Mouse (Mus musculus) lung, embryonic 16.5 days (tissue): ENCODE data around the gene Stk36. TPM values are rescaled to one million over a fixed set of nuclear protein-coding genes. Genes with fewer than 3 reads are reported as not detected.

Experiments
- ATAC-seq: fragments of 200-750 bp; cut with Nextera tagmentation; 2 replicates; pipeline ENCODE4 v1.8.0; 2017; ENCODE audit warnings: low read depth, mild to moderate bottlenecking, moderate library complexity
- H3K27ac ChIP-seq: fragments of 300-500 bp; sonication (generic); 2 replicates; pipeline ENCODE4 v1.5.1; 2014; ENCODE audit warnings: mild to moderate bottlenecking, control low read depth, low read length
- H3K27me3 ChIP-seq: fragments of 300-500 bp; sonication (generic); 2 replicates; pipeline ENCODE4 v1.6.1; 2014; ENCODE audit warnings: low read depth, low read length, mixed read lengths; ENCODE audit not compliant: control insufficient read depth, insufficient read depth
- H3K36me3 ChIP-seq: fragments of 300-500 bp; sonication (generic); 2 replicates; pipeline ENCODE4 v1.6.1; 2014; ENCODE audit warnings: low read length; ENCODE audit not compliant: control insufficient read depth, insufficient read depth
- H3K4me1 ChIP-seq: fragments of 300-500 bp; sonication (generic); replicated peaks from 2 replicates; pipeline ENCODE4 v1.6.1; 2014; ENCODE audit warnings: low read length, mixed read lengths; ENCODE audit not compliant: control insufficient read depth, insufficient read depth
- H3K4me2 ChIP-seq: fragments of 300-500 bp; sonication (generic); 2 replicates; pipeline ENCODE4 v1.6.1; 2014; ENCODE audit warnings: low read depth, low read length, control low read depth
- H3K4me3 ChIP-seq: fragments of 300-500 bp; sonication (generic); 2 replicates; pipeline ENCODE4 v1.5.1; 2014; ENCODE audit warnings: mild to moderate bottlenecking, low read length, control low read depth
- H3K9ac ChIP-seq: fragments of 300-500 bp; sonication (generic); 2 replicates; pipeline ENCODE4 v1.6.1; 2014; ENCODE audit warnings: low read length, control low read depth
- H3K9me3 ChIP-seq: fragments of 300-500 bp; sonication (generic); 2 replicates; pipeline ENCODE4 v1.6.1; 2016; ENCODE audit warnings: low read length; ENCODE audit not compliant: control insufficient read depth
- WGBS: fragments of 180-500 bp; shearing (Covaris S2); extraction: QIAGEN DNeasy Blood & Tissue Kit; methylation state at CpG from one replicate; pipeline ENCODE4 v1.1.7; 2014; 5-methylcytosine and 5-hydroxymethylcytosine counted together
- polyA plus RNA-seq: library from polyadenylated mRNA; unstranded; fragments of >200 nt; fragmentation: Nextera tagmentation; extraction: Ambion mirVana; gene quantifications from 2 replicates; pipeline ENCODE4 v1.2.1, GENCODE M21; 2015

Gene Stk36
- 9.6 and 10.1 TPM in 2 replicates for polyA plus RNA-seq

GRCm38 (mm10) chr1:74601267-74601962, at the start of gene Stk36, which contains the start of gene Rnf25:
TSS of gene Stk36 (plus strand) at chr1:74601445.
TSS of gene Rnf25 (minus strand) at chr1:74601397.
- Histone ChIP-seq H3K27ac (peak within 1 kb of the TSS; percentile 46; the same call in 1 of the 2 replicates), H3K9me3 (no peaks in the 10 kb centered on the region), H3K4me2 (peak within 1 kb of the TSS; percentile 83), H3K9ac (peak within 1 kb of the TSS; percentile 92), H3K36me3 (peaks cover 12% of the 10 kb centered on the region; the same call in 1 of the 2 replicates), H3K27me3 (no peaks in the 10 kb centered on the region), H3K4me1 (peaks cover 12% of the 10 kb centered on the region), H3K4me3 (peak within 1 kb of the TSS; percentile 90)
- WGBS: 7% methylated on average over 25 of the region's 25 CpGs
- peak; percentile 93 for ATAC-seq

DNA sequence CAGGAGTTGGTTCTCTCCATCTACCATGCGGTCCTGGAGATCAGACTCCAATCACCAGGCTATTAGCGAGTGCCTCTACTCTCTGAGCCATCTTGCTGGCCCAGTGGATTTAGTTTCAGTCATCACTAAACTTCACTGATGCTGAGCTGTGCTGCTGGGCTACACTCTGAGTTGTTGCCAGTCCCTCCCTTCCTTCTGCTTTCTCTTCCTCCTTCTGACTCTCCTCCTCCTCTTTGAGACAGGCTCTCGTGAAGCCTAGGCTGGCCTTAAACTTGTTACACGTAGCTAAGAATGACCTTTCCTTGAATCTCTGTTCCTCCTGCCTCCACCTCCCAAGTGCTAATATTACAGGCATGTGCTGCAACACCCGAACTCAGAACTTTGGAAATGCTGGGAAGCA, 42.2 kb upstream of the Stk36 start:
- H3K27ac ChIP-seq: no peak overlapping the region
- 77% methylated on average over 5 of the region's 5 CpGs for WGBS
- no peak overlapping the region for H3K4me3 ChIP-seq
- H3K9ac ChIP-seq: no peak overlapping the region
- no peak overlapping the region for H3K4me2 ChIP-seq
- ATAC-seq: no peak
- no peaks in the 10 kb centered on the region for H3K36me3 ChIP-seq
- no peaks in the 10 kb centered on the region for H3K4me1 ChIP-seq
- H3K27me3 ChIP-seq: no peaks in the 10 kb centered on the region
- H3K9me3 ChIP-seq: no peaks in the 10 kb centered on the region

GRCm38 (mm10) chr1:74565834-74566233, 35.4 kb upstream of the Stk36 start:
- Histone ChIP-seq H3K27ac (no peak overlapping the region), H3K9me3 (no peaks in the 10 kb centered on the region), H3K9ac (no peak overlapping the region), H3K4me2 (no peak overlapping the region), H3K27me3 (no peaks in the 10 kb centered on the region), H3K4me3 (no peak overlapping the region), H3K4me1 (no peaks in the 10 kb centered on the region), H3K36me3 (peaks cover 39% of the 10 kb centered on the region)
- no peak for ATAC-seq
- 96% methylated on average over 6 of the region's 6 CpGs for WGBS

DNA sequence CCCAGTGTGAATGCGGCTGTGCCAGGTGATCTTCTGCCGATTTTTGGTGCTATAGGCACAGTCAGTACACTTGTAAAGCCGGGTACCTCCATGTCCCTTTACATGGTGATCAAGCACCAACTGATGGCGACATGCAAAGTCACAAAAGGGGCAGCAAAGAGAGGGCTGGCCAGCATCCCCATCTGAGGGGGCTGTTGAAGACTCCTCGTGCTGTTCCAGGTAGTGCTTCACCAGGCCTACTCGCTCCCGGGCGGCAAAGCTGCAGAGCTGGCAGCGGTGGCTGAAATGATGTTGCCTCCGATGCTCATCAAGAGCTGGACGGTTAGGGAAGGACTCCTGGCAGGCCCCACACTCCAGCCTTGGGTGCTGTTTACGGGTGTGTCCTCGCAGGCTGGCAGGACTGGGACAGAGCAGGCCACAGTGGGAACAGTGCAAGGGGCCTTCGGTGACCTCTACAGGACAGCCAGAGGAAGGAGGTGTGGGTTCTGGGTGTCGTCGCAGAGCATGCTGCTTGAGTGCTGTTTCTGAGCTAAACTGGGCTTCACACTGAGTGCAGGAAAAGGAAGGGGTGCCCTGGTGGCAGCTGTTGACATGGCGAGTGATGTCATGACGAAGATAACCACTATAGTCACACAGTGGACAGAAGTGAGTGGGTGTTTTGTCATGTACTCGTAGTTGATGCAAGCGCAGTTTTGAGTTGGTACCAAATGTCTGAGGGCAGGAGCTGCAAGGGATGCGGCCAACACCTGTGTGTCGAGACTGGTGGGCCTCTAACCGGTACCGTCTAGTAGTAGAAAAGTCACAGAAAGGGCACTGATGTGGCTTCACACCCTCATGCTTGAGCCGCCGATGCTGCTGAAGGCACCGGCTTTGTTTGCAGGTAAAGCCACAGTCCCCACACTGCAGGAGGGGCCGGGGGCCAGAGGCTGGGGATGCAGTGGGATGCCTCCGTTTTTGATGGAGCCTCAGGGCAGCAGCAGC, 31.2 kb upstream of the Stk36 start:
- H3K4me1 ChIP-seq: no peaks in the 10 kb centered on the region
- H3K27ac ChIP-seq: no peak overlapping the region
- no peaks in the 10 kb centered on the region for H3K9me3 ChIP-seq
- WGBS: 90% methylated on average over 29 of the region's 29 CpGs
- H3K4me2 ChIP-seq: no peak overlapping the region
- H3K4me3 ChIP-seq: no peak overlapping the region
- H3K36me3 ChIP-seq: peaks cover 54% of the 10 kb centered on the region
- no peak overlapping the region for H3K9ac ChIP-seq
- H3K27me3 ChIP-seq: no peaks in the 10 kb centered on the region
- ATAC-seq: no peak

- Histone ChIP-seq H3K27me3 (no peaks in the 10 kb centered on the region), H3K4me3 (no peak overlapping the region), H3K27ac (no peak overlapping the region), H3K4me2 (no peak overlapping the region), H3K36me3 (peaks cover 16% of the 10 kb centered on the region), H3K9me3 (no peaks in the 10 kb centered on the region), H3K4me1 (peaks cover 11% of the 10 kb centered on the region), H3K9ac (no peak overlapping the region)
- 72% methylated on average over 3 of the region's 3 CpGs for WGBS
- no peak for ATAC-seq
Observed at GRCm38 (mm10) chr1:74582621-74583020, 18.6 kb upstream of the Stk36 start.

DNA sequence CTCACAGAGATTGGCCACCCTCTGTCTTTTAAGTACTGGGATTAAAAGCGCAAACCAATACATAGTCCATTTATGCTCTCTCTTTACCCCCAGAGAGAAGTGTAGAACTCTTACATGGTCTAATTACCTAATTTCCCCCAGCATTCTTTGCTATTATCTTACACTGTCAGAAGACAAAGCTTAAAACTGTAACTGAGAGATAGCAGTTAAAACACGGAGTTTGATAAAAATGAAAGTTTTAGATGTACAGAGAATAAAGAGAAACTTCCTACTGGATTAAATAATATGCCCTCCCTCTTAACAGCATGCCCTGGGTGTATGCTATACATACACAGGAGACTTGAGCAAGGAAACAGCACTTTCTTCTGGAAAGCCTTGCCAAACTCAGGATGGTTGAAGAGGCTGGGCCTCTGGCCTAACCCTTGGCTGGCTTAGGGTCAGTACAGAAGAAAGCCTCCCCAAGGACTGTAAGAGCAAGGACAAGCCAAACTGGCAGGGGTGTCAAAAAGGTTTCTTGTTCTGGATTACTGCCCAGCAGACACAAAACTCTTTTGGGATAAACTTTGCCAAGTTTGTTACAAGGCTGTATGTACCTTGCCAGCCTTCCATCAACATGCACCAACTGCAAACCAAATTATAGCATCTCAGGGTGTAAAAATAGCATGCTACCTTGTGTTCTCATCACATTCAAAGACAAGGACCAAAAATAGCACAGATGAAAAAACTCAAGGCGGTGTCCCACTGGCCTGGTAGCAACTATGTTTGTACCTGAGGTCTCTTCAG, 16.4 kb upstream of the Stk36 start:
- no peak overlapping the region for H3K27ac ChIP-seq
- H3K36me3 ChIP-seq: peaks cover 12% of the 10 kb centered on the region
- H3K9me3 ChIP-seq: no peaks in the 10 kb centered on the region
- H3K9ac ChIP-seq: no peak overlapping the region
- H3K4me2 ChIP-seq: no peak overlapping the region
- H3K4me1 ChIP-seq: peaks cover 15% of the 10 kb centered on the region
- no peak for ATAC-seq
- 87% methylated on average over 3 of the region's 3 CpGs for WGBS
- no peak overlapping the region for H3K4me3 ChIP-seq
- no peaks in the 10 kb centered on the region for H3K27me3 ChIP-seq

DNA sequence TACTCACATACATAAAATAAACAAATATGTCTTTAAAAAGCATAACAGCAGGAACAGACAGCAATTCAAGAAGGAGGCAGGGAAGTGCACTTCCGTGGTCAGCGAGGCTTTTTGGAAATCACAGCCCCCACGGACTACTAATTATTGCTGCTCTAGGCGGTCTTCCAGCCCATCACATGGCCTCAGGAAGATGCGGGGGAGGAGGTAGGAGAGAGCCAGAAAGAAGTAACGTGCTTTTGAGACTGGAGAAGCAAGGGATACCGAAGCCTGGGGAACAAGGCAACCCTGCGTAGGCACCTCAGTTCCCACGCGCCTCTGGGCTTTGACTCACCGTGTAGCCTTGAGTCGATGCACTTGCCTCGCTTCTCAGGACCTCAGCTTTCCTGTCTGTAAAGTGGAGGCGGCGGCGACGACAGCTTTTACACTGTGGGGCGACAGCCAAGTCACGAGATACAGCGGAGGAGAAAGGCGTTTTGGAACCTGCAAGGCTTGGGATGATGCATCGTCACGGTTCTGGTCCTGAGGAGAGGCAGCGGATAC, 13.9 kb upstream of the Stk36 start:
- H3K4me2 ChIP-seq: peak overlapping the region; percentile 94
- H3K27ac ChIP-seq: peak overlapping the region; percentile 68
- WGBS: 0% methylated on average over 24 of the region's 24 CpGs
- H3K9me3 ChIP-seq: no peaks in the 10 kb centered on the region
- H3K4me1 ChIP-seq: peaks cover 15% of the 10 kb centered on the region
- peaks cover 16% of the 10 kb centered on the region for H3K36me3 ChIP-seq
- no peak for ATAC-seq
- H3K27me3 ChIP-seq: no peaks in the 10 kb centered on the region
- peak overlapping the region; percentile 87 for H3K4me3 ChIP-seq
- peak overlapping the region; percentile 87 for H3K9ac ChIP-seq

- ATAC-seq: peak; percentile 99
- WGBS: 0% methylated on average over 46 of the region's 48 CpGs
Observed at GRCm38 (mm10) chr1:74587773-74588445, 13.3 kb upstream of the Stk36 start, which contains the start of the genes Zfp142 and Bcs1l. TSS of gene Zfp142 (minus strand) at chr1:74588246. TSS of gene Bcs1l (plus strand) at chr1:74588289.

More at GRCm38 (mm10) chr1:74587773-74588445, 13.3 kb upstream of the Stk36 start, which contains the start of the genes Zfp142 and Bcs1l:
- Histone ChIP-seq H3K27me3 (no peaks in the 10 kb centered on the region), H3K4me3 (peak within 1 kb of the TSS; percentile 87), H3K9me3 (no peaks in the 10 kb centered on the region), H3K4me1 (peaks cover 15% of the 10 kb centered on the region), H3K36me3 (peaks cover 15% of the 10 kb centered on the region; the same call in 1 of the 2 replicates), H3K4me2 (peak within 1 kb of the TSS; percentile 94), H3K27ac (peak within 1 kb of the TSS; percentile 68), H3K9ac (peak within 1 kb of the TSS; percentile 87)
